Mouse (Mus musculus): ENCODE data around the gene Dnajc28.

DNA sequence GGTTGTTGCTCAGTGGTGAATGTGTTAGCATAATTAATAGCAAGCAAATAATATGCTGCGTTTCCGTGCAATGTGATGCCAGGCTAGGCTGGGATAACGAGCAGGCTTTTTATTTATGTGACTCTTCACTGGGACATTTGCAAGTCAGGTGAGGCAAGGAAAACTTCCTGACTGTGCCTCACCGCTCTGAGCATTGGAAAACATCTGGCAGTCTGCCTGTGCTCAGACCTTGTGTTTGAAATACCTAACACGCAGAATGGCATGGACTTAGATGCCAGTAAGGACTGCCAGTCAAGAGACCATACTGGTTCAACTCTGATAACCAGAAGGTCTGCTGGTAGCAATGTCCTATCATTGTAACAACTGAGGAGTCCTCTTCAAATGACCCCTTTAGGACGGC, 13.7 kb downstream of the Dnajc28 start:
- TF ChIP-seq CTCF (IDR thresholded peaks at IDR 0.05; ENCODE audit: low read depth, low read length) (no peak), POLR2A (IDR thresholded peaks at IDR 0.05; ENCODE audit: extremely low read depth, insufficient read depth, low read length) (no peak)

Measured in liver, adult 2 months (tissue).